Comparison of ENCODE assay signal across 8 mouse cellular contexts in the genomic region with DNA sequence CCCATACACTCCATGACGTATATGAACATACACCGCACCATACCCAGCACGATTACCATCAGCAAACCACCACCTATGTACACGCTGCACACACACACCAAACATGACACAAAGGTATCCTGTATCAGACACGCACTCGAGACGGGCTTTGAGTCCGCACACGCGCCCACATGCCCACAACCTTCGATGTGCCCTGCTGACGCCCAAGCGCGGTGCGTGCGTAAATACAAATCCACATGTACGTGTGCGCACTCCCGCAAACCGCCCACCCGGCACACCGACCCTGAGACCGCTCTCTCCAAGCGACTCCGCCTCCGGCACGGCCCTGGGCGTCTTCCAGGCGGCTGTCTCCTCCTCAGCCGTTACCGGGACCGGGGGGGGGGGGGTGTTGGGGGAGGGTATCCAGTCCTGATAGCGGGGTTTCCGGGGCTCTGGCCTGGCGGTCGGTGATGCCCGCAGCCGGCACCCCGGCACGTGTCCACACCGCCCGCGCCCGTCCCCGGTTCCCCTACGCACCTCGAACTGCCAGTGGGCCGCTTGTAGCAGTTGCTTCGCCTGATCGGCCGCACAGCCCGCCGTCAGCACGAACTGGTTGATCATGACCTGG. TPM values are rescaled to one million over a fixed set of nuclear protein-coding genes. Genes with fewer than 3 reads are reported as not detected.
A peak's percentile ranks its signal among the peaks of the same experiment; 100 is the strongest.
DNase-seq lines count a peak whose midpoint lies in the region; ATAC-seq and TF ChIP-seq lines count a peak whose summit lies in the region.

No protein-coding gene starts in this region.

- peak overlapping the region; percentile 87 for H3K4me2 ChIP-seq in hindbrain, embryonic 12.5 days (replicated peaks)
- H3K4me2 ChIP-seq in limb, embryonic 13.5 days (replicated peaks), result peak overlapping the region; percentile 85
- H3K4me2 ChIP-seq in myocyte (ENCODE audit: low read depth), result peak overlapping the region; percentile 91

- no peaks in the 10 kb centered on the region for H3K9me3 ChIP-seq in heart, embryonic 10.5 days
- no peaks in the 10 kb centered on the region for H3K9me3 ChIP-seq in hindbrain, embryonic 12.5 days (replicated peaks)
- no peaks in the 10 kb centered on the region for H3K9me3 ChIP-seq in limb, embryonic 13.5 days

- peaks cover 49% of the 10 kb centered on the region for H3K4me1 ChIP-seq in heart, embryonic 10.5 days
- H3K4me1 ChIP-seq in hindbrain, embryonic 12.5 days, result peaks cover 36% of the 10 kb centered on the region
- H3K4me1 ChIP-seq in limb, embryonic 13.5 days, result peaks cover 37% of the 10 kb centered on the region

- H3K4me3 ChIP-seq in heart, embryonic 10.5 days, result peak overlapping the region; percentile 93
- peak overlapping the region; percentile 87 for H3K4me3 ChIP-seq in hindbrain, embryonic 12.5 days
- H3K4me3 ChIP-seq in limb, embryonic 13.5 days, result peak overlapping the region; percentile 81
- peak overlapping the region; percentile 77 for H3K4me3 ChIP-seq in myocyte

- WGBS in heart, embryonic 10.5 days, result under 1% methylated on average over 54 of the region's 54 CpGs
- under 1% methylated on average over 52 of the region's 54 CpGs for WGBS in hindbrain, embryonic 12.5 days
- under 1% methylated on average over 53 of the region's 54 CpGs for WGBS in limb, embryonic 13.5 days

- intact Hi-C loops in heart, postnatal 14 days (cut with DNase I), result loop anchor here (2.0 kb wide), 1 partner anchor 34 kb away; no protein-coding TSS in a partner anchor

- no peaks in the 10 kb centered on the region for H3K27me3 ChIP-seq in heart, embryonic 10.5 days (ENCODE audit: insufficient read depth, poor library complexity, severe bottlenecking)
- H3K27me3 ChIP-seq in hindbrain, embryonic 12.5 days, result no peaks in the 10 kb centered on the region
- H3K27me3 ChIP-seq in limb, embryonic 13.5 days, result no peaks in the 10 kb centered on the region
- H3K27me3 ChIP-seq in myocyte (ENCODE audit: control insufficient read depth, insufficient read depth, insufficient read length), result no peaks in the 10 kb centered on the region

- H3ac ChIP-seq in myocyte (ENCODE audit: control insufficient read depth, insufficient read length), result peak overlapping the region; percentile 93

- peaks cover 31% of the 10 kb centered on the region for H3K79me2 ChIP-seq in myocyte (ENCODE audit: control insufficient read depth, insufficient read depth)

- peak overlapping the region; percentile 75 for H3K9ac ChIP-seq in hindbrain, embryonic 12.5 days
- H3K9ac ChIP-seq in limb, embryonic 13.5 days, result peak overlapping the region; percentile 88

- peak; percentile 47 for ATAC-seq in hindbrain, embryonic 12.5 days (ENCODE audit: low FRiP score)
- peak; percentile 10 for ATAC-seq in limb, embryonic 13.5 days (ENCODE audit: low FRiP score, low read depth)

- H3K36me3 ChIP-seq in heart, embryonic 10.5 days, result peaks cover 25% of the 10 kb centered on the region
- peaks cover 22% of the 10 kb centered on the region for H3K36me3 ChIP-seq in hindbrain, embryonic 12.5 days
- H3K36me3 ChIP-seq in limb, embryonic 13.5 days, result peaks cover 25% of the 10 kb centered on the region
- H3K36me3 ChIP-seq in myocyte (ENCODE audit: control insufficient read depth, insufficient read depth), result no peaks in the 10 kb centered on the region

- DNase-seq in heart, embryonic 10.5 days (ENCODE audit: low spot score), result no peak
- DNase-seq in heart, postnatal 14 days, result no peak
- DNase-seq in CD4-positive, CD25-positive, alpha-beta regulatory T cell, adult 2 months (ENCODE audit: low read depth, low spot score), result peak; percentile 90
- DNase-seq in cerebellum, postnatal 10 days, result peak; percentile 78 to 79
- DNase-seq in thymus, postnatal 0 days (ENCODE audit: low spot score), result peak; percentile 63

- H3K27ac ChIP-seq in heart, embryonic 10.5 days, result peak overlapping the region; percentile 98
- peak overlapping the region; percentile 97 for H3K27ac ChIP-seq in hindbrain, embryonic 12.5 days
- peak overlapping the region; percentile 99 for H3K27ac ChIP-seq in limb, embryonic 13.5 days

- peak; percentile 41 for TF ChIP-seq POLR2A in myocyte (IDR thresholded peaks at IDR 0.05; ENCODE audit: insufficient read length, low read depth)

TF ChIP-seq in myocyte, 11 proteins besides CTCF, POLR2A, EP300 and RAD21:
- TF ChIP-seq REST (IDR thresholded peaks at IDR 0.05; ENCODE audit: insufficient read depth, insufficient read length), result no peak
- no peak for TF ChIP-seq MYOD1 (IDR thresholded peaks at IDR 0.05; ENCODE audit: control insufficient read depth in 1 of 3, insufficient read length in 2 of 3, low read depth in 2 of 3)
- no peak for TF ChIP-seq SRF (IDR thresholded peaks at IDR 0.05; ENCODE audit: control insufficient read depth, insufficient read length, low read depth)
- no peak for TF ChIP-seq USF1 (IDR thresholded peaks at IDR 0.05; ENCODE audit: low read depth)
- TF ChIP-seq MAX (IDR thresholded peaks at IDR 0.05; ENCODE audit: low read depth), result no peak
- TF ChIP-seq E2F4 (IDR thresholded peaks at IDR 0.05; ENCODE audit: insufficient read depth), result no peak
- TF ChIP-seq MYOG (IDR thresholded peaks at IDR 0.05; ENCODE audit: control insufficient read depth in 1 of 3, insufficient read depth in 1 of 3, insufficient read length in 2 of 3, low read depth in 2 of 3), result peak in 1 of 3 experiments; percentile 18
- peak; percentile 10 for TF ChIP-seq POLR2AphosphoS2 (IDR thresholded peaks at IDR 0.05; ENCODE audit: insufficient read length, low read depth)
- no peak for TF ChIP-seq CEBPB (IDR thresholded peaks at IDR 0.05; ENCODE audit: insufficient read depth, poor library complexity, severe bottlenecking)
- no peak for TF ChIP-seq TCF3 (IDR thresholded peaks at IDR 0.05; ENCODE audit: insufficient read length, low read depth)
- TF ChIP-seq TCF12 (IDR thresholded peaks at IDR 0.05; ENCODE audit: insufficient read depth, poor library complexity, severe bottlenecking), result no peak

RNA-seq across cellular contexts. Expression of gene Ubald1, which starts 0.9 kb away (rescaled TPM):
- polyA plus RNA-seq in heart, embryonic 10.5 days (2016; fragmentation: Nextera tagmentation; extraction: Ambion mirVana), result 29.8 and 31.4 TPM in 2 replicates
- 10 to 100 TPM; 21.3 to 23.1 TPM for total RNA-seq in heart, postnatal 14 days (2021)
- polyA plus RNA-seq in hindbrain, embryonic 12.5 days (2016; fragmentation: Nextera tagmentation; extraction: Ambion mirVana), result 38.8 and 40.6 TPM in 2 replicates
- polyA plus RNA-seq in limb, embryonic 13.5 days (2015; fragmentation: Nextera tagmentation; extraction: Ambion mirVana), result 41.1 and 42.1 TPM in 2 replicates
- 79.5 TPM for polyA plus RNA-seq in myocyte (2012; fragmentation: generic; extraction: Trizol)
- polyA plus RNA-seq in thymus, postnatal 0 days (2015; fragmentation: Nextera tagmentation; extraction: Ambion mirVana), result 57.5 and 62.3 TPM in 2 replicates

RNA-seq across cellular contexts. Expression of gene Mgrn1, which starts 6.8 kb away (rescaled TPM):
- 96.2 and 131 TPM in 2 replicates for polyA plus RNA-seq in heart, embryonic 10.5 days (2016; fragmentation: Nextera tagmentation; extraction: Ambion mirVana)
- 100 to 1,000 TPM; 151 to 161 TPM for total RNA-seq in heart, postnatal 14 days (2021)
- polyA plus RNA-seq in hindbrain, embryonic 12.5 days (2016; fragmentation: Nextera tagmentation; extraction: Ambion mirVana), result 91.1 and 94.0 TPM in 2 replicates
- 98.9 and 102 TPM in 2 replicates for polyA plus RNA-seq in limb, embryonic 13.5 days (2015; fragmentation: Nextera tagmentation; extraction: Ambion mirVana)
- 59.3 TPM for polyA plus RNA-seq in myocyte (2012; fragmentation: generic; extraction: Trizol)
- polyA plus RNA-seq in thymus, postnatal 0 days (2015; fragmentation: Nextera tagmentation; extraction: Ambion mirVana), result 31.1 and 31.7 TPM in 2 replicates

RNA-seq across cellular contexts. Expression of gene 4930562C15Rik, which starts 44.0 kb away (rescaled TPM):
- polyA plus RNA-seq in heart, embryonic 10.5 days (2016; fragmentation: Nextera tagmentation; extraction: Ambion mirVana), result 0.44 and 0.59 TPM in 2 replicates
- under 1 TPM in 1 of 2 experiments, not detected in 1; 0.14 TPM for total RNA-seq in heart, postnatal 14 days (2021)
- 0.53 and 0.63 TPM in 2 replicates for polyA plus RNA-seq in hindbrain, embryonic 12.5 days (2016; fragmentation: Nextera tagmentation; extraction: Ambion mirVana)
- polyA plus RNA-seq in limb, embryonic 13.5 days (2015; fragmentation: Nextera tagmentation; extraction: Ambion mirVana), result 0.75 and 1.2 TPM in 2 replicates
- polyA plus RNA-seq in myocyte (2012; fragmentation: generic; extraction: Trizol), result 0.08 TPM
- polyA plus RNA-seq in thymus, postnatal 0 days (2015; fragmentation: Nextera tagmentation; extraction: Ambion mirVana), result 0.31 TPM in 1 of 2 replicates, not detected in the other

RNA-seq across cellular contexts. Expression of gene Nudt16l1, which starts 59.4 kb away (rescaled TPM):
- polyA plus RNA-seq in heart, embryonic 10.5 days (2016; fragmentation: Nextera tagmentation; extraction: Ambion mirVana), result 111 and 125 TPM in 2 replicates
- 10 to 100 TPM; 31.4 to 32.3 TPM for total RNA-seq in heart, postnatal 14 days (2021)
- 121 and 134 TPM in 2 replicates for polyA plus RNA-seq in hindbrain, embryonic 12.5 days (2016; fragmentation: Nextera tagmentation; extraction: Ambion mirVana)
- polyA plus RNA-seq in limb, embryonic 13.5 days (2015; fragmentation: Nextera tagmentation; extraction: Ambion mirVana), result 178 and 182 TPM in 2 replicates
- 46.1 TPM for polyA plus RNA-seq in myocyte (2012; fragmentation: generic; extraction: Trizol)
- polyA plus RNA-seq in thymus, postnatal 0 days (2015; fragmentation: Nextera tagmentation; extraction: Ambion mirVana), result 150 and 151 TPM in 2 replicates

Comparison
In these comparisons a context has a peak if more than half of its experiments do, and no peak if none do; other contexts are left out.
1. DNase-seq: peak in CD4-positive, CD25-positive, alpha-beta regulatory T cell, adult 2 months (single experiment), cerebellum, postnatal 10 days (2 of 2) and thymus, postnatal 0 days (single experiment); none in heart, embryonic 10.5 days (single experiment) and heart, postnatal 14 days (0 of 2).
2. Peak in every context shown above with its lines, with median percentiles within 50 percentile points of each other: H3K27ac ChIP-seq, H3K4me3 ChIP-seq and H3K4me2 ChIP-seq.